Mouse (Mus musculus) mesoderm, embryonic 11.5 days (tissue): ENCODE results near the gene Flt3l.
"Not testable (repeated sequence)": the region's sequence is repeated elsewhere in the genome, so short reads cannot be mapped to it uniquely, and the experiment has no call there.

Source experiments
- DNase-seq: peaks from one replicate; pipeline ENCODE4 v3.0.0-alpha.2; 2012; ENCODE audit warnings: low read depth, low spot score

Flt3l gene

GRCm38 (mm10) chr7:45163735-45164490, 27.7 kb upstream of the Flt3l start, which contains the start of gene Slc17a7:
Gene Slc17a7 (plus strand): TSS chr7:45163949.
- no peak for DNase-seq

DNA sequence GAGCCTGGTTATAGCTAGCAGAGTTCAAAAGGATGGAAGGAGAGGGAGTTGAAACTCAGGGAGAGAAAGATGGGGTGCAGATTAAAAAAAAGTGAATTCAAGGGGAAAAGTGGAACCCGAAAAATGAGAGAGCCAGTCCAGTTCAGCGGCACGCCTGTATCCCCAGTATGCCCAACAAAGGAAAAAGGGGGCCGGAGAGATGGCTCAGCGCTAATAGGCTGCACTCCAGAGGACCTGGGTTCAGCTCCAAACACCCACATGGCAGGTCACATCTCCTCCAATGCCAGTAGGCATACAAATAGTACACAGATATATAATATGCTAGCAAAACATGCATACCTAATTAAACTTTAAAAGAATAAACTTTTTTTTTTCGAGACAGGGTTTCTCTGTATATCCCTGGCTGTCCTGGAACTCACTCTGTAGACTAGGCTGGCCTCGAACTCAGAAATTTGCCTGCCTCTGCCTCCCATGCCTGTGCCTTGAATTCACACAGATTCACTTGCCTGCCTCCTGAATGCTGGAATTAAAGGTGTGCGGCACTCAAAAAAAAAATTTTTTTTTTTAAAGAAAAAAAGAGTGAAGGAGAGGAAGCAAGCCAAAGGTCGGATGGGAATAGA, 26.9 kb upstream of the Flt3l start:
- no peak for DNase-seq

- no peak for DNase-seq
Observed at GRCm38 (mm10) chr7:45162551-45162950, 26.3 kb upstream of the Flt3l start.

GRCm38 (mm10) chr7:45161612-45162473, 25.6 kb upstream of the Flt3l start:
- peak; percentile 88 for DNase-seq

- DNase-seq: no peak
Observed at GRCm38 (mm10) chr7:45160866-45161265, 24.6 kb upstream of the Flt3l start.

DNA sequence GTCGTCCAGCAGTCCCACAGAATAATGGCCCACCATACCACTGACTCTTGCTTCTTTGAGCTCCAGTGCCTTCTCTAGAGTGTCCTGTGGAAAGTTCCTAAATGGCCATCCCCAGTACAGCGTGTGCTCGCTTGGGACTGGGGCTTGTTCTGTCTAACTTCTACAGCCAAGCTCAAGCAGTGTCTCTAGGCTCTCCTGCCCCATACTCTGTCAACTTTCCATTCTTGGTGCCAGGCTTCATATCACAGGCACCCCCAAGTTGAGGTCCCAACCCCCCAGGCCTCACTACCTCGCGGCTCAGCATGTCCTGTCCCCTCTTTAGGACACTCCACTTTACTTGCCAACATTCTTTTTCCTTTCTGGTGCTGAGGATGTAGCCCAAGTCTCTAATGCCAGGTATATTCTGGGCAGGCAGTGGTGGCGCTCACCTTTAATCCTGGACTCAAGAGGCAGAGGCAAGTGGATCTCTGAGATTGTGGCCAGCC, 24.1 kb upstream of the Flt3l start:
- no peak for DNase-seq

DNA sequence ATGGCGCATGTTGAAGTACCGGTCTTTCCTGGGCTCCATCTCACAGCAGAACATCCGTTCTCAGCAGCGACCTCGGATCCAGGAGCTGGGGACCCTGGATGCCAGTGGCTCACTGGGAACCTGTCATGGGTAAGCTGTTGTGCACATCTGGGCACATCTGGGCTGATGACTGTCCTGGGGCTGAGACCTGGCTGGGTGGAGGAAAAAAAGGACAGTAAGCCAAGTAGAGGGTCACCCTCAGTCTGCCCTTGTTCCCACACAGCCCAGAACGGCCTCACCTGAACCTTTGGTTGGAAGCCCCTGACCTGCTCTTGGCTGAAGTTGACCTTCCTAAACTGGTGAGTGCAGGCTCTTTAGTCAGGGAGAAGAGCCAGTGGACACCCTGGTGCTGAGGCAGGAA, 22.8 kb upstream of the Flt3l start:
- DNase-seq: no peak

GRCm38 (mm10) chr7:45157459-45157858, 21.2 kb upstream of the Flt3l start:
- no peak for DNase-seq

GRCm38 (mm10) chr7:45156206-45156605, 20.0 kb upstream of the Flt3l start:
- no peak for DNase-seq

- no peak for DNase-seq
Observed at GRCm38 (mm10) chr7:45155590-45155989, 19.4 kb upstream of the Flt3l start.

- peak; percentile 54 for DNase-seq
Observed at GRCm38 (mm10) chr7:45154993-45155514, 18.8 kb upstream of the Flt3l start.

DNA sequence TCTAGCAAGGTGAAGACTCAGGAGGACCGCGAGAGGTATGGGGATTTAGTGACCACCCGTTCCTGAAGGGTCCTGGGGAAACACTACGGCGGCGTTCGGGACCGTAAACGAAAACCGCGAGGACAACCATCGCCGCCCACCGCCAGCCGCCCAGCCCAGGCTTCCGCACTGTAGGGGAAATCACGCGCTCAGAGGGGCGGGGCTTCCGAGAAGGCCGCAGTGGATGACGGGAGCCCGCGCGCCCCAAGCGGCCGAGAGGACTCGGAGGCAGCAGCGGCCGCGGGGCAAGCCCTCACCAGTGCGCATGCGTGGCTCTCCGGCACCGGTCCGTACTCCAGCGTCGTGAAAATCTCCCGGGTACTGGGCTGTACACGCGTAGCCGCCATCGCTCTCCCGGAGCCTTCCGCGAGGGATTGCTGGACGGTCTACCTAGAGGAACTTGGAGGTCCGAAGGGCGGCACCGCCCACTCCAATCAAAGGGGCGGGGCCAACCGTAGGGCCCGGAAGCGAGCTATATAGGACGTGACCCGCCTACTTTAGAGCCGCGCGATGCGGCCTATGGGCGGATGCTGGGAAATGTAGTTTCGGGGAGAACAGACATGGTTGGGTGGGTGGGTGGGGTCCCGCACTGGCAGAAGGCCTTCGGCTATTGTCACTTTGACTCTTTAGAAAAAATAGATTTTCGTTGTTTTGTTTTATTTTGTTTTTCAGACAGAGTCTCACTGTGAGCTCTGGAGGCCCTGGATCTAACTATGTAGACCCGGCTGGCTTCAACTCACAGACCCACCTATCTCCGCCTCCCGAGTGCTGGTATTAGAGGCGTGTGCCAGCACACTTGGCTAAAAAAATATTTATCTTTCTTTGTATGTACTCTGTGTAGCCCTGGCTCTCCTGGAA, 18.1 kb upstream of the Flt3l start, which contains the start of the genes Pih1d1 and Aldh16a1:
Gene Pih1d1, plus strand, starts transcription at position 208 of the 897 bp plus-strand sequence.
Gene Aldh16a1, minus strand, starts transcription at position 489 of the 897 bp plus-strand sequence.
- peak; percentile 95 for DNase-seq

- no peak for DNase-seq
Observed at GRCm38 (mm10) chr7:45153586-45153985, 17.4 kb upstream of the Flt3l start.

- not testable (repeated sequence) for DNase-seq
Observed at GRCm38 (mm10) chr7:45153052-45153451, 16.8 kb upstream of the Flt3l start.

GRCm38 (mm10) chr7:45151303-45151702, 15.1 kb upstream of the Flt3l start:
- no peak for DNase-seq

- DNase-seq: no peak
Observed at GRCm38 (mm10) chr7:45150321-45150720, 14.1 kb upstream of the Flt3l start.

- DNase-seq: no peak
Observed at GRCm38 (mm10) chr7:45149545-45149944, 13.3 kb upstream of the Flt3l start.

GRCm38 (mm10) chr7:45148534-45149098, 12.4 kb upstream of the Flt3l start:
- no peak for DNase-seq

GRCm38 (mm10) chr7:45147899-45148298, 11.7 kb upstream of the Flt3l start:
- DNase-seq: no peak

DNA sequence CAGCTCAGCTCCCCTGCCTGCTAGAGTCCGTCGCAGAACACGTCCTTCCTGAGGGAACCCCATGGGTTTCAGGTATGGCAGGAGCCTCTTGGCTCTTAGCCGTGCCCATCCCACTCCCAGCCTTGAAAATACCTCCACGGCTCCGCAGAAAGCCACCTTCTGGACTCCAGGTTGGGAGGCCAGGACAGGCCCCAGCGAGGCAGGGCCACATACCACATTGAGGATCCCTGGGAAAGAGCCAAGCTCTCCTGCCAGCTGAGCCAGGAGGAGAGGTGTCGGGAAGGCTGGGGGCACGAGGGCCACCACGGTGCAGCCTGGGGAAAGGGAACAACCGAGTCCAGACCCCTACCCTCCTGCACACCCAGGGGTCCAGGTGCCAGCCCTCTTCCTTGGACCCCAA, 11.0 kb upstream of the Flt3l start:
- no peak for DNase-seq
